Mouse (Mus musculus) stomach, postnatal 0 days (tissue): ENCODE results near the gene Tcap. TPM values are rescaled to one million over a fixed set of nuclear protein-coding genes. Genes with fewer than 3 reads are reported as not detected.
A peak's percentile ranks its signal among the peaks of the same experiment; 100 is the strongest.

ENCODE experiments used
- ATAC-seq: fragments of 200-750 bp; cut with Nextera tagmentation; 2 replicates; pipeline ENCODE4 v1.8.0; 2017; ENCODE audit not compliant: low FRiP score, low TSS enrichment
- DNase-seq: peaks from one replicate; pipeline ENCODE4 v3.0.0-alpha.2; 2016; ENCODE audit warnings: low spot score
- H3K27ac ChIP-seq: fragments of 300-500 bp; sonication (generic); replicated peaks from 2 replicates; pipeline ENCODE4 v1.5.1; 2014; ENCODE audit warnings: mild to moderate bottlenecking, control low read depth
- H3K27me3 ChIP-seq: fragments of 300-500 bp; sonication (generic); 2 replicates; pipeline ENCODE4 v1.6.1; 2014; ENCODE audit warnings: low read length; ENCODE audit not compliant: control insufficient read depth, insufficient read depth
- H3K36me3 ChIP-seq: fragments of 300-500 bp; sonication (generic); 2 replicates; pipeline ENCODE4 v1.6.1; 2014; ENCODE audit warnings: low read length, mixed read lengths; ENCODE audit not compliant: control insufficient read depth, insufficient read depth
- H3K4me1 ChIP-seq: fragments of 300-500 bp; sonication (generic); replicated peaks from 2 replicates; pipeline ENCODE4 v1.6.1; 2014; ENCODE audit warnings: antibody characterized with exemption; ENCODE audit not compliant: control insufficient read depth, insufficient read depth
- H3K4me2 ChIP-seq: fragments of 300-500 bp; sonication (generic); replicated peaks from 2 replicates; pipeline ENCODE4 v1.6.1; 2014; ENCODE audit warnings: low read depth, mild to moderate bottlenecking, control low read depth, moderate library complexity
- H3K4me3 ChIP-seq: fragments of 300-500 bp; sonication (generic); 2 replicates; pipeline ENCODE4 v1.5.1; 2014; ENCODE audit warnings: low read depth, low read length, control low read depth
- H3K9ac ChIP-seq: fragments of 300-500 bp; sonication (generic); 2 replicates; pipeline ENCODE4 v1.6.1; 2014; ENCODE audit warnings: mild to moderate bottlenecking, low read length, control low read depth, mixed read lengths
- H3K9me3 ChIP-seq: fragments of 300-500 bp; sonication (generic); 2 replicates; pipeline ENCODE4 v1.6.1; 2016; ENCODE audit warnings: low read length; ENCODE audit not compliant: control insufficient read depth
- CTCF ChIP-seq: IDR thresholded peaks from 2 replicates; pipeline ENCODE4 v1.5.1; 2016; ENCODE audit warnings: antibody characterized with exemption, low read depth, mild to moderate bottlenecking, moderate library complexity
- EP300 ChIP-seq: optimal IDR thresholded peaks from 2 replicates; pipeline ENCODE3; 2016; ENCODE audit warnings: antibody characterized with exemption
- WGBS: fragments of 180-500 bp; shearing (Covaris S2); extraction: QIAGEN DNeasy Blood & Tissue Kit; methylation state at CpG from one replicate; pipeline ENCODE4 v1.1.7; 2014; 5-methylcytosine and 5-hydroxymethylcytosine counted together
- polyA plus RNA-seq: library from polyadenylated mRNA; unstranded; fragments of >200 nt; fragmentation: Nextera tagmentation; extraction: Ambion mirVana; gene quantifications from 2 replicates; pipeline ENCODE4 v1.2.1, GENCODE M21; 2015

Tcap gene
- polyA plus RNA-seq, 1 experiment from 2014 or later: 0.13 TPM

DNA sequence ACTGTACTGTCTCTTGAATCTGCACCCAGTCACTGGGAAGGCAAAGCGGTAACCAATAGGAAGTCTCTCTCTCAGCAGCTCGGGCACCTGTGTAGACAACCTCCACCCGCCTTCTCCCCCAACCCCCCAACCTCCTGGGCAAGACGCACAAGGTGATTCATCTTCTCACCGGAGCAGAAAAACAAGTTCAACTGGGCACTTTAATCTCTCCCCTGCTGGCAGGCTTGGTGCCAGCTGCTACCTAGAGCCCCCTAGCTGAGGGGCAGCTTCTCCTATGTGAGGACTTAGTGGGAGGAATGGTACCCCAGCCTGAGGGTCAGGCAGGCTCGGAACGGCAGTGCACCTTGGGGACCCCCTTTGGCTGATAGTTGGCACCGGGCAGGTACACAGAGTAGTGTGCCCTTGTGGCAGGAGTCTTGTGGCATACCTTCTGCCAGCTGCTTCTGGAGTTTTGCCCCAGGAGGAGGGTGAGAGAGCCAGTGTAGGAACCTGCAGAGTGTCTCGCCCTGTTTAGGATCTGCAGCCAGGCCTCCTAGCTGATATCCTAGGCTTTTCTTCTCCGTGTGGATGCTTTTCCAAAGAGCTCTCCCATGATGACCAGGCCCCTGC lies 35.4 kb downstream of the Tcap start:
- H3K27ac ChIP-seq: peak overlapping the region; percentile 91
- ATAC-seq: peak; percentile 68
- H3K4me1 ChIP-seq: 0 out of 2 replicates have a peak, but pooled peaks cover 1% of the 10 kb centered on the region
- no peak overlapping the region for H3K4me3 ChIP-seq
- peak overlapping the region; percentile 23; the same call in 1 of the 2 replicates for H3K9ac ChIP-seq
- H3K36me3 ChIP-seq: peaks cover 16% of the 10 kb centered on the region
- H3K4me2 ChIP-seq: no peak overlapping the region
- TF ChIP-seq CTCF (peak; percentile 54), EP300 (peak; percentile 94)
- WGBS: 47% methylated on average over 10 of the region's 10 CpGs
- H3K27me3 ChIP-seq: no peaks in the 10 kb centered on the region
- no peaks in the 10 kb centered on the region for H3K9me3 ChIP-seq
- DNase-seq: peak; percentile 84

DNA sequence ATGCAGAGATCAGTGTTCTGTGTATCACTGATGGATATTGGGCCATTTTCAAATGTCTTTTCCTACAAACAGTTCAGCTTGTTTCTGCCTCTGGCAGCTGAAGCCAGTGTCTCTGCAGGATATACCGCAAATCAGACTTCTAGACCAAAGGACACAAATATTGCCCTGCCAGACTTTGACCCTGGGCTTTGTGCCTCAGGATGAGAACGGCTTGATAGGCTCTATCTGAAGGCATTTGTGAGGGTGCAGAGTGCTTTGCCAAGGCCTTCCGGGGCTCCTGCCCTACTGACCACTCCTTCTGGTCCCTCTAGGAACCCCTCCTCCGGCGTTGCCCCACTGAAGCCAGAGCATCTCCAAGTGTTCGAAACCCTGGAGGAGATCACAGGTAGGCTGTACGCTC lies 43.0 kb downstream of the Tcap start:
- Histone ChIP-seq H3K9ac (no peak overlapping the region), H3K9me3 (no peaks in the 10 kb centered on the region), H3K4me1 (no peaks in the 10 kb centered on the region), H3K27ac (peak overlapping the region; percentile 87), H3K27me3 (no peaks in the 10 kb centered on the region), H3K4me3 (no peak overlapping the region), H3K4me2 (no peak overlapping the region), H3K36me3 (peaks cover 31% of the 10 kb centered on the region)
- WGBS: 84% methylated on average over 7 of the region's 7 CpGs
- DNase-seq (peak; percentile 14), ATAC-seq (no peak)
- TF ChIP-seq EP300 (no peak), CTCF (no peak)

DNA sequence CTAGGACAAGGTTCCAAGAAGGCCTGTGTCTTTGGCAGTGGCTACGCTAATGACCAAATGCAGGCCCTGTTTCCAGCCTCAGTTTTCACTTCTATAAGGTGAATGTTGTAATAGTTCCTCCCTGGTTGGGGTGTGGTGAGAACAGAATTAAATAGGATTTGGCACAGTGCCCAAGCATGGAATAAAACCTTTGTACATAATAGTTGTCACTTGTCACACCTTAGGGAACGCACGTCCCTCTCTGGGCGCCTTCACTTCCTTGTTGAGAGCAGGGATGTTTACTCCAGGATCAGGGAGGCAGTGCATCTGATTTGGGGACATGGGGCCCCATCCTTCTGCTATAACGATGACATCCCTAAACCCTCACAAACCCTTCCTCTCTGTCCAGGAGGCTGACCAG lies 44.8 kb downstream of the Tcap start:
- TF ChIP-seq EP300 (no peak), CTCF (no peak)
- no peaks in the 10 kb centered on the region for H3K27me3 ChIP-seq
- ATAC-seq (peak; percentile 75), DNase-seq (peak; percentile 70)
- no peaks in the 10 kb centered on the region for H3K4me1 ChIP-seq
- H3K36me3 ChIP-seq: peaks cover 27% of the 10 kb centered on the region
- H3K9me3 ChIP-seq: no peaks in the 10 kb centered on the region
- peak overlapping the region; percentile 87 for H3K27ac ChIP-seq
- H3K4me3 ChIP-seq: no peak overlapping the region
- H3K9ac ChIP-seq: no peak overlapping the region
- no peak overlapping the region for H3K4me2 ChIP-seq
- 56% methylated on average over 5 of the region's 5 CpGs for WGBS

DNA sequence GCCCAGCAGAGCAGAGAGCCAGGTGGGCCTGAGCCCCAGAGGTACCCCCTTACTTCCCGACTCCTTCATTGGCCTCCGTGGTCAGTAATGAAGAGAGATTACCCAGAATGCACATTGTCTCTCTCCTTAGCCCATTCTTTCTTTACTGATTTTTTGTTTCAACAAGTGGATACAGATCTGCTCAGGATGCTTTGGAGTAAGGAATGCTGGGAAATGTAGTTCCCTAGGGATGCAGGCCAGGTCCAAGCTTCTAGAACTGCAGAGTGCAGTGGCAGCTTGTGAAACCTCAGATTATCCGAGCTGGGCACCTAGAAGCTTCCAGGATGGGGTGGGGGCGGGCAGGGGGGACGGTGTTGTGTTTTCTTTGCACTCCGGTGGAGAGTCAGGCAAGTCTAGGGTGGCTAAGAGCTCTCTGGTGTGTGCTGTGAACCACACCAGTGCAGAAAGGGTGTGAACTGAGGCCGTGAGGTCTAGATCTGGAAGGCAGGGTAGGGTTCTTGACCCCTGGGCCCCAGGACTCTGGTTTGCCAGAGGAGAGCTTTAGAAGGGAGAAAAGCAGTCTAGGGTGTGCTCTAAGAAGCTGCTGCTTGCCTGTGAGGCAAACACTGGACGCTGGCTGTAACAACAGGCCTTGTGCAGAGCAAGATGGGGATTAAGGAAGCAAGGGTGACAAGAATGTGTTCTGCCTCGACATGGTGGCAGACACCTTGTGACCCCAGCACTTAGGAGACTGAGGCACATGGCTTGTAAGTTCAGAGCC lies 48.3 kb downstream of the Tcap start:
- Histone ChIP-seq H3K27ac (no peak overlapping the region), H3K9me3 (no peaks in the 10 kb centered on the region), H3K36me3 (peaks cover 36% of the 10 kb centered on the region), H3K4me1 (no peaks in the 10 kb centered on the region), H3K4me3 (no peak overlapping the region), H3K4me2 (no peak overlapping the region), H3K27me3 (no peaks in the 10 kb centered on the region), H3K9ac (no peak overlapping the region)
- ATAC-seq (no peak), DNase-seq (no peak)
- TF ChIP-seq CTCF (no peak), EP300 (no peak)
- WGBS: 76% methylated on average over 9 of the region's 9 CpGs

Other genes with a start within 250 kb of the Tcap start
- gene Fbxl20, start 233.4 kb upstream of the Tcap start, polyA plus RNA-seq: 11.7 and 12.7 TPM in 2 replicates
- 25.5 and 26.8 TPM in 2 replicates for gene Med1, start 190.5 kb upstream of the Tcap start, polyA plus RNA-seq
- 3.8 and 4.1 TPM in 2 replicates for gene Cdk12, start 180.8 kb upstream of the Tcap start, polyA plus RNA-seq
- 0.02 and 0.08 TPM in 2 replicates for gene Neurod2, start 54.2 kb upstream of the Tcap start, polyA plus RNA-seq
- gene Ppp1r1b, start 35.4 kb upstream of the Tcap start, polyA plus RNA-seq: 6.9 and 7.0 TPM in 2 replicates
- gene Stard3, start 25.4 kb upstream of the Tcap start, polyA plus RNA-seq: 24.9 TPM in 2 replicates
- gene Pnmt, start 2.6 kb downstream of the Tcap start, polyA plus RNA-seq: not detected in 2 replicates
- gene Pgap3, start 16.7 kb downstream of the Tcap start, polyA plus RNA-seq: 11.0 and 13.4 TPM in 2 replicates
- gene Erbb2, start 28.7 kb downstream of the Tcap start, polyA plus RNA-seq: 26.9 and 30.7 TPM in 2 replicates
- gene Mien1, start 55.2 kb downstream of the Tcap start, polyA plus RNA-seq: 133 and 142 TPM in 2 replicates
- gene Grb7, start 62.6 kb downstream of the Tcap start, polyA plus RNA-seq: 23.0 and 23.8 TPM in 2 replicates
- gene Ikzf3, start 162.2 kb downstream of the Tcap start, polyA plus RNA-seq: 0.15 and 0.19 TPM in 2 replicates
- gene Zpbp2, start 167.3 kb downstream of the Tcap start, polyA plus RNA-seq: 0.10 and 0.16 TPM in 2 replicates
- gene Ormdl3, start 203.6 kb downstream of the Tcap start, polyA plus RNA-seq: 31.1 TPM in 2 replicates
- gene Lrrc3c, start 214.5 kb downstream of the Tcap start, polyA plus RNA-seq: not detected in 2 replicates
- 0.81 and 0.82 TPM in 2 replicates for gene Gm12355, start 241.8 kb downstream of the Tcap start, polyA plus RNA-seq
- gene Gsdma3, start 242.5 kb downstream of the Tcap start, polyA plus RNA-seq: not detected in 2 replicates